Mouse (Mus musculus): ENCODE measurements around the gene Spata21.
"Not testable (repeated sequence)": the region's sequence is repeated elsewhere in the genome, so short reads cannot be mapped to it uniquely, and the experiment has no call there.

The Spata21 gene

DNA sequence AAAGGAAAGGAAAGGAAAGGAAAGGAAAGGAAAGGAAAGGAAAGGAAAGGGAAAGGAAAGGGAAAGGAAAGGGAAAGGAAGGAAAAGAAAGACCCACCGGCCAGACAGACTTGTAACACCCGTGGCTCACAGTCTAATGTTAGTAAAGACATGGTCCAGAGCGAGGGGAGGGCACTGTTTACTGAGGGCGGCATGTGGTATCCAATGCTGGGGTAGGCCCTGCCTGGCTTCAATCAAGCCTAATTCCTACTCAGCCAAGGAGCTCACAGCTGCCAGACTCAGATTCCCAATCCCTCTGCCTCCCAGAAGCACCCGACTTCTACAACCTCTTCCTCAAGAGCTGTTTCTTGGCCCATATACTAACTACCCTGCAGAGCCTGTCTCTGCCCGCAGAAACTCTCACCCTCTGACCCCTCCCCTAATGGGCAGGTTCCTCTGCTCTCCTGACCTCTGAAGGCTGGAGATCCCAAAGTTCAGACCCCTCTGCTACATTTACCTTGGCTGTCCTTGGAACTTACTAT is 41.1 kb downstream of the Spata21 start:
- no peak for DNase-seq (ENCODE audit: low read depth, low spot score)

DNA sequence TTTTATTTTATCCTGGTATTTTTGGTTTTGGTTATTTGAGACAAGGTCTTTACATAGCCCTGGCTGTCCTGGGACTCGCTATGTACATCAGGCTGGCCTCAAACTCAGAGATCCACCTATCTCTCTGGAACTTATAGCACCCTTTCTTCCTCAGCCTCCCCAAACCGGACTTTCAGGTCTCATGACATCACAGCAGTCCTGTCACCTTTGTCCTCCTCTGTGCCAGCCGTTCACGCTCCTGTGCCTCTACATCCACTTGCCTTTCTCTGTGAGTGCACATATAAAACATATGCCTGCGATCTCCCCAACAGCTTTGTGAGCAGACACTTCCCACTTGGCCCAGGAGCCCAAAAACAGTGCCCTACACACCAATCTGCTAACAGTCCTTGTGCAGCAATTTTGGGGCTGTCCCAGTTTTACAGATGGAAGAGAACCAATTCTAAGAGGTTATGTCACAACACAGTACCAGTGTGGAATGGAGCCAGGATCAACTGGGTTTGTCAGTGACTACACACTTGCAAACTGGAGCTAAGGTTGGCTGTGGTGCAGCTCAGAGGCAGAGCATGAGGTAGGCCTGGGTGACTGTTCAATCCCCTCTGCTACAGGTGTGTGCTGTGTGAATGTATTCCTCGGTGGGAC is 42.7 kb downstream of the Spata21 start:
- no peak for DNase-seq (ENCODE audit: low read depth, low spot score)

DNA sequence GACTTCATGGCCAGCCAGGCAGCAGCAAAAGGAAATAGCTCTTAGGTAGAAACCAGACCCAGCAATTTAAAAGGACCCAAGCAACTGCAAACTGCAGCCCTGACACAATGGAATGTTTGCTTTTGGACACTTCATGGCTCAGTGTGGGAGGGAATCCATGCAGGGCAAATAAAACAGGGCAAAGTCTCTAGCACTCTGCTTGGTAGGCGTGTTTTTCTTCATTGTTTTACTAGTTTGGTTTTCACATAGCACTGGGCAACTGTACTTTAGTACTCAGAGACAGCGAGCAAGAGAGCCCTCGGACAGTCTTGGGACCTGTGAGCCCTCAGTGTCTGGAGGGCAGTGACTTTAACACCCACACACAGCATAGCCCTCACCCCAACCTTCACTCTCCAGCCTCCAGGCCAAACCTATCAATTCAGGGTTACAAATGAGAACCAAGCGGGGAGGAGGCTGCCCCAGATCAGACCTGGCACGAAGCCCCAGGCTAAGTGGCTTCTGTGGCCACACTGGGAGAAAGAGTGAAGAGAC is 43.5 kb downstream of the Spata21 start:
- DNase-seq (ENCODE audit: low read depth, low spot score): no peak

DNA sequence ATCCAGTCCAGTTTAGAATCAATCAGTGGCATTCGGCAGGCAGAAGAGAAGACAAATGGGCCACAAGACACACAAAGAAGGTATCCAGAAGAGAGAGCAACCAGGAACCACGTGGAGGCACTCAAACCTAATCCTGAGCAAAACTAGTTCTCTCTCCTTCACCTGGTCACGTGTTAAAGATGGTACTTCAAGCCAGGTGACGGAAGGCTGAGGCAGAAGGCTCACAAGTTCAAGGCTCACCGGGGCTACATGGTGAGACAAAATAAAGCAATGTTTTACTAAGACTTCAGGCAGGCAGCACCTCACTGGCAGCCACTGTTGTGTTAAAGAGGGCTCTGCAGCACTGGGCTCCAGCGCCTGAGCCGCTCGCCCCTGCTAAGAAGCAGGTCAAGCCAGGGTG is 44.1 kb downstream of the Spata21 start:
- DNase-seq (ENCODE audit: low read depth, low spot score): no peak

DNA sequence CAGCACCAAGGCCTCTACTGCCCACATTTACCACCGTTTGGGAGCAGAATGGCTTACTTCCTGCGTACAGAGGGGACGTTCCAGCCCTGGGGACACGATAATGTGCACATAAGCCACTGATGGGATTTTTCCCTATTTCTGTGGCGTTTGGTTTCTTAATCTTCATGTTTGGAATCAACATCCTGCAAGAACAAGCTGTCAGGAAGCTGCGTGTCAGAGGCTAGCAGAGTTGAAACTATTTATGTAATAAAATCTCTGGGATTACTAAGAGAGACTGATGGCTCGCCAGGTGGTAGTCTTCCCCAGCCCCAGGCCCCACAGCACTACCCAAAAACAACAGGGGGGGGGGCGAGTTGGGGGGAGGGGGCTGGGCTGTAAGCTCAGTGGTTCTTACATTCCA is 45.1 kb downstream of the Spata21 start:
- no peak for DNase-seq (ENCODE audit: low read depth, low spot score)

DNA sequence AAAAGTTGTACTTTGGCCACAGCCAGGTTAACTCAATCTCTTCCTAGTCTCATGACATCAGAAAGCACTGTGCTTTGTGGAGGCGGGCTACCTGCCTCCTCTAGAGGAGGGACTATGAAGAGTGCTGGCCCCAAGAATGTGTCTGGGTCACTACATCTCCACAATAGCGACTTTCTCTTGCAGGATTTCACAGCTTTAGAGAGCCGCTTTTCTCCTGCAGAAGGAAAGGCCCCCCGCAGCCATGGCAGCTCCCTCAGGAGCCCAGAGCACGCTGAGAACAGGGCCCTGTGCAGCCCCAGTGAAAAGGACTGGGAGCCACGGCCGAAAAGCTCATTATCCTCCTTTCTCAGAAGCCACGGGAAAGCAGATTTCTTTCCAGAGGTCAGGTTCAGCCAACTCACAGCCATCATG is 45.9 kb downstream of the Spata21 start:
- no peak for DNase-seq (ENCODE audit: low read depth, low spot score)

DNA sequence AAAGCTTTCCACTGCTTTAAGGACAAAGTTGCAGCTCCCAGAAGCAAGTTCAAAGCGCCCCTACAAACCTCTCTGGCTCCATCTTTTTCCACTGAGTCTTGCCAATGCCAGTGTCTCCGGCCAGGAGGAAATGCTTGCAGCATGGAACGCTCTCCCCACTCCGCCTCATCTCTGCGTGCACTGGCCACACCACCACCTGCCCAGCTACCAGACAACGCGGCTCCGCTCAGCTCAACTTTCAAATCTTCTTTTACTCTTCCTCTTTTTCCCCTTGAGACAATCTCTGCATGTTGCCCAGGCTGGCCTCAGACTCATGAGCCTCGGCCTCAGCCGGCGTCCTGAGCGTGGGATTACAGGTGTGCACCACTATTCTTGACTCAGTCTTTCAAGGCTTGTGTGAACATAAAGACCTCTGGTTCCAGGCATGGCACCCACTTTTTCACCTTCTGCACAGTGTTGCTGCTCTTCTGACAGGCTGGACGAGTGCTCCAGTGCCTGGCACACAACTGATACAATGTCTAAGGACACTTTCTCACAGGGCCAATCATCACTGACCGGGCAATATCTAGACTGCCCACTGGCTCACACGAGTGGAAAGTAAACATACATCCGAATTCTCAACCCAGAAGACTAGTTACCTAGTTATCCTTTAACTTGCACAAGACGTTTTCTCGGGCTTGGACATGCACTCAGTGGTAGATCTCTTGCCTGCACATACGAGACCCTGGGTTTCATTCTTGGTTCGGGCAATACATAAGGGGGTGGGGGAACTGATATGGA is 46.8 kb downstream of the Spata21 start:
- DNase-seq (ENCODE audit: low read depth, low spot score): no peak

DNA sequence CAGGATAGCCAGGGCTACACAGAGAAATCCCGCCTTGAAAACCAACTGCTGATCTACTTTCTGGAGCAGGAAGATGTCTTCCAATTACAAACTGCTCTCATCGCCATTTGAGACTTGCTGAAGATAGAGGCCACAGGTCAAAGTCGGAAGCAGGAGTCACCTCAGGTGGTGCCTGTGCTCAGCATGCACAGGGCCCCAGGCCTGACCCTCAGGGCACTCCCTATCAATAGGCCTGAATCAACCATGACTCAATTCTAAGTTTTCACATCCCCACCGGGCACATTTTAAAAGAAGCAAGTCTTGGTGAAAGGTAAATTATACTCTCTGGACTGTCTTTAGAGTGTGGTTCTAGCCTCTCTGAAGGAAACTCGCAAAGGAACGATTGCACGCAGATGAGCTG is 48.0 kb downstream of the Spata21 start:
- no peak for DNase-seq (ENCODE audit: low read depth, low spot score)

DNA sequence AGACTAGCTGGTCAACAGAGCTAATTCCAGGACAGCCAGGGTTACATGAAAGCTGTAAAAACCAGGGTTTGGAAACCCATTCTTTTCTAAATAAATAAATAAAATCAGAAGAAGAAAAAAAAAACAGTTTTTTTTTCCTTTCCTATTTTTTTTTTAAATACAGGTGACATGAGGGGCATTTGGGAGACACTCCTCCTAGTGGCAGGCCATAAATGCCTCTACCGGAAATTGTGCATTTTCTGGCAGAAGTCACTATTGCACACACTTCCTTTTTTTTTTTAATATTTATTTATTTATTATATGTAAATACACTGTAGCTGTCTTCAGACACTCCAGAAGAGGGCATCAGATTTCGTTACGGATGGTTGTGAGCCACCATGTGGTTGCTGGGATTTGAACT is 49.6 kb downstream of the Spata21 start:
- DNase-seq (ENCODE audit: low read depth, low spot score): not testable (repeated sequence)

DNA sequence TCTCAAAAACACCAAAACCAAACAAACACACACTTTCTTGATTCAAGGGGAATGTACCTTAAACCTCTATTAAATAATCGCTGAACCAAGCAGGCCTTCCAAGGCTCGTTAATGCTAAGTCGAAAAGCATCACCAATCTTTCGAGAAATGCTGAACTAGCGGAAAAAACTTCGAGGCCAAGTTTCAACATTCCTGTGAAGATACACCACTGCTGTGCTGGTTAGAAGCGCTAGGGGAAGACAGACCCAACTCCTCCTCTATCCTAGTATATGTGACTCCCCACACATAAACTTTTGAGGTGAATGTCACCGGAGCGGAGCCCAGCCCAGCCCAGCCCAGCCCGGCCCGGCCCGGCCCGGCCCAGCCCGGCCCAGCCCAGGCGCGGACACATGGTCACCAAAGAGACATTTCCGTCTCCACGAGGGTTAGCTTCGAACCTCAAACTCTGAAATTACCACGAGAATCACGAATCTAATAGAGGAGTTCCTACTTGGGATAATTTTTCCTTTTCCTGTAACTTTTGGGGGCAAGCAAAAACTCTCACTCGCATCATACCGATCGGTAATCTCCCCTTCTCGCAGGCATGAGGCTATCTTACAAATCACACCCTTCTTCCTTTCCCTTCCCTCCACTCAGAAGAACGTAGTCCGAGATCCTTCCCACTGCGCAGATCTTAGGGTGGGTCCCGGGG is 50.4 kb downstream of the Spata21 start:
- peak; percentile 57 for DNase-seq (ENCODE audit: low read depth, low spot score)

DNA sequence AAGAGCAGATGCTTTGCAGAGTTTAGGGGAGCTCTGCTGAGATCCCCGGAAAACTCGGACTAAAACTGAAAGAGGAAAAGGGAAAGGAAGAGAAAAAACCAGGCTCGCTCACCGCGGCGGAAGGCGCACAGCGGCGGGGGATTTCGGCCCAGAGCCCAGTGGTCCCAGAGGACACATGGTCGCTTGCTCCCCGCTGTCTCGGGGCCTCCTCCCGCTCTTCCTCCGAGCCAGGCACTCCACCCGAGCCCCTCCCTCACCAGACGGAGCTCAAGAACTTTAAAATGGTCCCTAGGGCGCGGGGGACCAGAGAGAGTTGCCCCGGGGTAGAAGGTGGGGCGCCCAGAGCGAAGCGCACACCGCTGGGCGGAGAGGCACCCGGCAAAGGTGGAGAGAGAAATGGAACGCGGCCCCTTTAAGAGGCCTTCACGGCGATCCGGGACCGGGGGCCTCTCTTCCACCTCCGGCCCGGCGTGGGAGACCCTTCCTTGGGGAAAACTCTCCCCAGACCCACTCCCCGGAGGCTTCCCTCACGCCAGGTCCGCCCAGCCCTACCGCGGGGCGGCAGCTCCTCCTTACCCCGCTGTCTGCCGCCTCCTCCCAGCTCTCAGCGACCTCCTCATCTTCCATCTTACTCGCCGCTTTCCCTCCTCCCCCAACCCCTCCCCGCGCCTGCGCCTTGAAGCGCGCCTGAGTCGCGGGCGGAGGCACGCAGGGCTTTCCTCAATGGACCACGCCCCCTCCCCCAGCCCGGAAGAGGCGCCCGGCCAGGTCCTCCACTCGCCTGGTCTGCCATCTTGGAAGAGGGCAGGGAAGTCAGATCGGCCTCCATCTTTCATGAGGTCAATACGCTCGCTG is 51.2 kb downstream of the Spata21 start, which contains the start of gene Szrd1:
Szrd1 (minus strand) TSS at position 660 of the 855 bp plus-strand sequence.
- peak; percentile 100 for DNase-seq (ENCODE audit: low read depth, low spot score)

DNA sequence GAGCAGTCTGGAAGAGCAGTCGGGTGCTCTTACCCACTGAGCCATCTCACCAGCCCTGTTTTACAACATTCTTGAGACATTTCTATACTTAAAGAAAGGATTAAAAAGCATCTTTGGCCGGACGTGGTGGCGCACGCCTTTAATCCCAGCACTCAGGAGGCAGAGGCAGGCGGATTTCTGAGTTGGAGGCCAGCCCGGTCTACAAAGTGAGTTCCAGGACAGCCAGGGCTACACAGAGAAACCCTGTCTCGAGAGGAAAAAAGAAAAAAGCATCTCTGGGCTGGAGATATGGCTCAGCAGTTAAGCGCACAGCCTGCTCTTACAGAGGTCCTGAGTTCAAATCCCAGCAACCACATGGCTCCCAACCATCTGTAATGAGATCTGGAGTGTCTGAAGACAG is 52.2 kb downstream of the Spata21 start:
- DNase-seq (ENCODE audit: low read depth, low spot score): not testable (repeated sequence)

DNA sequence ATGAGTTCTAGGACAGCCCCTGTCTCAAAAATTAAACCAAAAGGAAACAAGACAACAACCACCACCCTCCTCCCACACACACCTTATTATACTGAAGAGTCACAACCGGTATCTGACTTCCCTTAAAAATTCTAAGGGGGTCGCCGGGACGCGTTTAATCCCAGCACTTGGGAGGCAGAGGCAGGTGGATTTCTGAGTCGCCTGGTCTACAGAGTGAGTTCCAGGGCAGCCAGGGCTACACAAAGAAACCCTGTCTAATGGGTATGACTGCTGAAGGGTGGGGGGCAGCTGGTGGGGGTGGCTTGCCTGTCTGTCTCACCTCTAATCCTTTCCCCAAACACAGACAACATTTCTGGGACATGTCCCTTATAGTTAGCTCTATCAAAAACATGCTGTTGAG is 52.8 kb downstream of the Spata21 start:
- no peak for DNase-seq (ENCODE audit: low read depth, low spot score)

DNA sequence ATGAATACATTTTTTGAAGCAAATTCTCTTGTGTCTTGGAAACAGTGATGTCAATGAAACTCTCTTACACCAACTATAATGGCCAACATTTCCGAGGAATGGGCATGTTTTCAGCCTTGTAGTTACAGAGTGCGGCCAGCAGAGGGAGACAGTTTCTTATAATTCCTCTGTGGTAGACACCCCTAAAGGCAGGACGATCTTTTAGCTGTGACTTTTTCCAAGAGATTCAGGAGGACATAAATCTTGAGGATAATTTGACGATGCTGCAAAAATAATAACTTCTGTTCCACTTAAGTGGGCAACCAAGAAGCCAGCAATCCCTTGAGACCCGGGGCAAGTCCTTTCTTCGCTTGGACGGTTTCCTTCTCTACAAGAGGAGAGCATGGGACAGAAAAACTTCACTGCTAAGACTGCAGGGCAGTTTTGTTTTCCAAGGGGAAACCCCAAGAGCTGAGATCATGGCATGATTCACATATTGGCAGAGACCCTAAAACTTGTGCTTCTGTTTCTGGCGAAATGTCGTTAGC is 54.2 kb downstream of the Spata21 start:
- DNase-seq (ENCODE audit: low read depth, low spot score): peak; percentile 84

DNA sequence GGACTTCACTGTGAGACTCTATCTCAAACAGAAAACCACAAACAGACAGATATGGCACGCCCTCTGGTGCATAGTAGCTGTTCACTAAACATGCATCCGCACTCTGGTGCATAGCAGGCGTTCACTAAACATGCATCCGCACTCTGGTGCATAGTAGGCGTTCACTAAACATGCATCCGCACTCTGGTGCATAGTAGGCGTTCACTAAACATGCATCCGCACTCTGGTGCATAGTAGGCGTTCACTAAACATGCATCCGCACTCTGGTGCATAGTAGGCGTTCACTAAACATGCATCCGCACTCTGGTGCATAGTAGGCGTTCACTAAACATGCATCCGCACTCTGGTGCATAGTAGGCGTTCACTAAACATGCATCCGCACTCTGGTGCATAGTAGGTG is 57.0 kb downstream of the Spata21 start:
- DNase-seq (ENCODE audit: low read depth, low spot score): not testable (repeated sequence)

DNA sequence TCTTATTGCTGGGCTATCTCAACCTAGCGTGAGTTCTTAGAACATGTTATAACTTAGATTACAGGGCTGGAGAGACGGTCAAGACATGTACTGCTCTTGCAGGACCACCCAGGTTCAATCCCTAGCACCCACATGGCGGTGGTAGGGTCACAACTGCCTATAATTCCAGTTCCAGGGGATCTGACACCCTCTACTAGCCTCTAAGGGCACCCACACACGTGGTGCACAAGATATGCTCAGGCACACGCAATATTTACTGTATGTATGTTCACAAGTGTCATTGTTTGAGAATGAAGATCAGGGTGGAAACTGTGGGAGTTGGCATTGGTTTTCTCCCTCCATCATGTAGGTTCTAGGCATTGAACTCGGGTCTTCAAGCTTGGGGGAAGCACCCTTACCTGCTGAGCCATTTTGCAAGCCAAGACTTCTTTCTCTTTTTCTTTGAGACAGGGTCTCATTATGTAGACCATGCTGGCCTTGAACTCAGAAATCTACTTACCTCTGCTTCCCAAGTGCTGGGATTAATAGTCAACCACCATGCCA is 58.4 kb downstream of the Spata21 start:
- peak; percentile 30 for DNase-seq (ENCODE audit: low read depth, low spot score)

DNA sequence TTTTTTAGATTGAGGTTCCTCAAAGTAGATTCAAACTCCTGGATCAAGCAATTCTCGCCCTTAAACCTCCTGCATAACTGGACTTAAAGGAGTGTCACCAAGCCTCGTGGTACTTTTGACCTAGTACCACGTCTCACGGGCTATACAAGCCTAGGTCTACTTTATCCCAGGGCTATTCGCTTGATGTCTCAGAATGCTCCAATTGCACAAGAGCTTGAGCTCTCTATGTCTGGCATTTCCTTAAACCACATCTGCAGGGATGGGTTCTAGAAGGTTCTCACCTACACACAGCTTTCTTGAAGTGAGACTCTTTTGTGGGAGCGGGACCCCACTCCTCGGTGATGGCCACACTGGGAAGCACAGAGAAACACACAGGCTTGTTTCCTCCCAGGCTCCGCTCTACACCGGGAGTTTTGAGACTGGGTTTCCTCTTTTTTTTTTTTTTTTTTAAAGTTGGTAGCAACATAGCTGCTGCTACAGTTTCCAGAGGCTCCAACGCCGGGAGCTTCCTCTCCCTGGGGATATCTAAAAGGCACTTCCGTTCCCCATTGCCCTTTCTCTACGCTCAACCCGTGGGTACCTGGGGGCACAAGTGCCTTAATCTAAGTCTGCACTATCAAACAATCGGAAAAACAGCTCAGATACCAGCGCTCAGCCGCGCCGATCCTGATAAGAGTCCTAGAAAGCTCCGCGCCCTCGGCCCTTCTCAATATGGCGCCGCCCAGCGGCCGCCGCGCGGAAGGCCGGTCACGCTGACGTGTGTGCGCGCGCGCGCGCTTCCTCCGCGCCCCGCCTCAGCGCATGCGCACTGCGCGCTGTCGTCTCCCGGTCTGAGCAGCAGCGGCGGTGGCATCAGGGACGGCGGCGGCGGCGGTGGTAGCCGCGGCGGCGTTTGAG is 59.2 kb downstream of the Spata21 start, which contains the start of gene Fbxo42:
Fbxo42 (plus strand) TSS at position 802 of the 897 bp plus-strand sequence.
- peak; percentile 89 for DNase-seq (ENCODE audit: low read depth, low spot score)

DNA sequence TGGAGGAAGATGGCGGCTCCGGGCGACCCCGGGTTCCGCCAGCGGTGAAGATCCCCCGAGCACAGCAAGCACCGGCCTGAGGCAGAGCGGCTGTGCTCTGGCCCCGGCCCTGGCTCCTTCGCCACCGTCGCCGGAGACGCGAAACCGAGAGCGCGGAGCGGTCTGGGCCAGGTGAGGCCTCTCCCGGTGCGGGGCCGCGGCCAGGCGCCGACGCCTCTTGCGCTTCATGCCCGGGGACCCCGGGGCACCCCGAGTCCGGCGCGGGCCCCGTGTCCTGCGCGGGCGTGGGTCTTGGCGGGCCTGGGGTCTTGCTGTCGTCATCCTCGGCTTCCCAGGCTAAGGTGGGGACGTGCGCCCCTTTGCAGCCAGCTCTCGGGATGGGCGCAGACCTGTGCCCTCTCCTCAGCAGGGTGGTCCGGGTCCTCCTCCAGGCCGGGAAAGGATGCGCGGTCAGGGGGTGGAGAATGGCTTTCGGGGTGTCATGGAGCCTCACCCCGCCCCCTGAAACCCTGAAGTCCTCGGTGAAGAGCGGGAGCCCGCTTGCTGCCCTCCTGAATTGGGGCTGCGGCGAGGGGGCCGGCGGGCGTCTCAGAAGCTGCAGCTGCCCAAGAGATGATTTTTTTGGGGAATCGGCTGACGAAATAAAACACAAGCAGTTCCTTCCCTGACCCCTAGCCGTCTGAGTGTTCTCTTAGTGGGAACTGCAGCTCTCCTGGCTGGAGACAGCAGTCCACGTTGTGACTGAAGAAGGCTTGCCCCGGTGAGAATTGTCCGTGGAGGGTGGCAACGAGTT is 60.1 kb downstream of the Spata21 start:
- peak; percentile 61 for DNase-seq (ENCODE audit: low read depth, low spot score)

DNA sequence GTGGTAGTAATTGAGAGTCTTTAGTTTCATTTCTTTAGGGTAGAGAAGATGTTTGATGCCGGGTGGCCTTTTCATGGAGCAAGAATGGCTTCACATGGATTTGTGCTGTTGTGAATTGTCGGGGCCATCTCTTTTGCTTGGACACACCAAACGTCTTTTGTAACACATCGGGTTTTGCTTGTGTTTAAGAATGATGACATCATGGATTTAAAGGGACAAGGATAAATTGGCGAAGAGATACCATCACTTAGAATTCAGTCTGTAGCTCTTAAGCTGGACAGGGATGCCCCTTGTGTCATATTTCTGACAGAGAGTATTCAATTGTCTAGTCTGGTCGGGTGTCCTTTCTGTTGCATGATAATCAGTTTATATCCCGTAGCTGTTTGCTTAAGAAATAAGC is 61.0 kb downstream of the Spata21 start:
- no peak for DNase-seq (ENCODE audit: low read depth, low spot score)

Data from R1 (cell line).